Mouse (Mus musculus) midbrain, embryonic 10.5 days (tissue): ENCODE data around the gene Khdc4. TPM values are rescaled to one million over a fixed set of nuclear protein-coding genes. Genes with fewer than 3 reads are reported as not detected.

Source experiments
- DNase-seq: peaks from one replicate; pipeline ENCODE4 v3.0.0-alpha.2; 2017; ENCODE audit warnings: low spot score
- H3K27ac ChIP-seq: fragments of 300-500 bp; sonication (generic); replicated peaks from 2 replicates; pipeline ENCODE4 v1.5.1; 2016; ENCODE audit warnings: mild to moderate bottlenecking
- H3K27me3 ChIP-seq: fragments of 300-500 bp; sonication (generic); 2 replicates; pipeline ENCODE4 v1.6.1; 2016; ENCODE audit warnings: low read depth, mild to moderate bottlenecking; ENCODE audit not compliant: poor library complexity, severe bottlenecking
- H3K36me3 ChIP-seq: fragments of 300-500 bp; sonication (generic); 2 replicates; pipeline ENCODE4 v1.6.1; 2016; ENCODE audit warnings: mild to moderate bottlenecking, moderate library complexity
- H3K4me1 ChIP-seq: fragments of 300-500 bp; sonication (generic); 2 replicates; pipeline ENCODE4 v1.6.1; 2016
- H3K4me3 ChIP-seq: fragments of 300-500 bp; sonication (generic); 2 replicates; pipeline ENCODE4 v1.5.1; 2016; ENCODE audit warnings: mild to moderate bottlenecking, moderate library complexity
- H3K9me3 ChIP-seq: fragments of 300-500 bp; sonication (generic); replicated peaks from 2 replicates; pipeline ENCODE4 v1.6.1; 2016; ENCODE audit warnings: mild to moderate bottlenecking
- WGBS: fragments of 180-500 bp; shearing (Covaris S2); methylation state at CpG from one replicate; pipeline ENCODE4 v1.1.7; 2016; 5-methylcytosine and 5-hydroxymethylcytosine counted together
- polyA plus RNA-seq: library from polyadenylated mRNA; unstranded; fragments of >200 nt; fragmentation: Nextera tagmentation; extraction: Ambion mirVana; gene quantifications from 2 replicates; pipeline ENCODE4 v1.2.1, GENCODE M21; 2016

The Khdc4 gene
- polyA plus RNA-seq, 1 experiment from 2014 or later: 95.5 TPM

GRCm38 (mm10) chr3:88716399-88717197 lies 31.0 kb downstream of the Khdc4 start, which contains the start of gene Rit1:
Gene Rit1, plus strand, starts transcription at chr3:88716838.
- Histone ChIP-seq H3K27ac (peak within 1 kb of the TSS; percentile 85), H3K4me1 (peaks cover 17% of the 10 kb centered on the region), H3K4me3 (peak within 1 kb of the TSS; percentile 87), H3K27me3 (no peaks in the 10 kb centered on the region), H3K36me3 (peaks cover 67% of the 10 kb centered on the region), H3K9me3 (no peaks in the 10 kb centered on the region)
- DNase-seq: peak; percentile 80
- 3% methylated on average over 27 of the region's 27 CpGs for WGBS

GRCm38 (mm10) chr3:88717198-88717798 lies 31.7 kb downstream of the Khdc4 start:
- Histone ChIP-seq H3K27me3 (no peaks in the 10 kb centered on the region), H3K36me3 (peaks cover 61% of the 10 kb centered on the region), H3K27ac (peak overlapping the region; percentile 85), H3K9me3 (no peaks in the 10 kb centered on the region), H3K4me3 (peak overlapping the region; percentile 87), H3K4me1 (peaks cover 17% of the 10 kb centered on the region)
- 11% methylated on average over 9 of the region's 9 CpGs for WGBS
- peak; percentile 50 for DNase-seq

GRCm38 (mm10) chr3:88717831-88718230 lies 32.2 kb downstream of the Khdc4 start:
- no peak for DNase-seq
- 81% methylated on average over 1 of the region's 1 CpGs for WGBS
- Histone ChIP-seq H3K4me3 (peak overlapping the region; percentile 87), H3K27ac (no peak overlapping the region), H3K4me1 (peaks cover 17% of the 10 kb centered on the region), H3K36me3 (peaks cover 56% of the 10 kb centered on the region), H3K9me3 (no peaks in the 10 kb centered on the region), H3K27me3 (no peaks in the 10 kb centered on the region)

- no peak for DNase-seq
- no peak overlapping the region for H3K4me3 ChIP-seq
- H3K27ac ChIP-seq: no peak overlapping the region
- peaks cover 7% of the 10 kb centered on the region; the same call in 1 of the 2 replicates for H3K9me3 ChIP-seq
- no peaks in the 10 kb centered on the region for H3K27me3 ChIP-seq
- WGBS: 87% methylated on average over 2 of the region's 2 CpGs
- peaks cover 17% of the 10 kb centered on the region for H3K4me1 ChIP-seq
- peaks cover 55% of the 10 kb centered on the region for H3K36me3 ChIP-seq
Measured at GRCm38 (mm10) chr3:88719098-88719497, 33.5 kb downstream of the Khdc4 start.

- DNase-seq: no peak
- 94% methylated on average over 2 of the region's 2 CpGs for WGBS
- Histone ChIP-seq H3K27ac (no peak overlapping the region), H3K27me3 (no peaks in the 10 kb centered on the region), H3K9me3 (peaks cover 3% of the 10 kb centered on the region; the same call in 1 of the 2 replicates), H3K36me3 (peaks cover 61% of the 10 kb centered on the region), H3K4me1 (no peaks in the 10 kb centered on the region), H3K4me3 (no peak overlapping the region)
Measured at GRCm38 (mm10) chr3:88736556-88736955, 51.0 kb downstream of the Khdc4 start.

- H3K27ac ChIP-seq: no peak overlapping the region
- peaks cover 3% of the 10 kb centered on the region; the same call in 1 of the 2 replicates for H3K9me3 ChIP-seq
- peaks cover 68% of the 10 kb centered on the region for H3K36me3 ChIP-seq
- 53% methylated on average over 3 of the region's 3 CpGs for WGBS
- peak; percentile 51 for DNase-seq
- H3K27me3 ChIP-seq: no peaks in the 10 kb centered on the region
- H3K4me3 ChIP-seq: no peak overlapping the region
- H3K4me1 ChIP-seq: no peaks in the 10 kb centered on the region
Measured at GRCm38 (mm10) chr3:88738641-88739040, 53.0 kb downstream of the Khdc4 start.

- Histone ChIP-seq H3K27me3 (no peaks in the 10 kb centered on the region), H3K36me3 (peaks cover 82% of the 10 kb centered on the region), H3K27ac (no peak overlapping the region)
Measured at GRCm38 (mm10) chr3:88740147-88740546, 54.5 kb downstream of the Khdc4 start.

GRCm38 (mm10) chr3:88745534-88745933 lies 59.9 kb downstream of the Khdc4 start:
- Histone ChIP-seq H3K9me3 (peaks cover 43% of the 10 kb centered on the region), H3K36me3 (peaks cover 98% of the 10 kb centered on the region)
- WGBS: 93% methylated on average over 9 of the region's 9 CpGs

More at GRCm38 (mm10) chr3:88740147-88740546, 54.5 kb downstream of the Khdc4 start:
- Histone ChIP-seq H3K9me3 (peaks cover 10% of the 10 kb centered on the region; the same call in 1 of the 2 replicates), H3K4me1 (no peaks in the 10 kb centered on the region), H3K4me3 (no peak overlapping the region)
- DNase-seq: no peak
- 94% methylated on average over 3 of the region's 3 CpGs for WGBS

GRCm38 (mm10) chr3:88746139-88746870 lies 60.7 kb downstream of the Khdc4 start:
- Histone ChIP-seq H3K9me3 (peaks cover 43% of the 10 kb centered on the region), H3K27ac (no peak overlapping the region), H3K36me3 (peaks cover 100% of the 10 kb centered on the region), H3K4me1 (no peaks in the 10 kb centered on the region), H3K27me3 (no peaks in the 10 kb centered on the region), H3K4me3 (no peak overlapping the region)
- WGBS: 95% methylated on average over 14 of the region's 15 CpGs
- DNase-seq: no peak

More at GRCm38 (mm10) chr3:88745534-88745933, 59.9 kb downstream of the Khdc4 start:
- no peak for DNase-seq
- Histone ChIP-seq H3K4me3 (no peak overlapping the region), H3K27me3 (no peaks in the 10 kb centered on the region), H3K27ac (no peak overlapping the region), H3K4me1 (no peaks in the 10 kb centered on the region)

- Histone ChIP-seq H3K36me3 (peaks cover 100% of the 10 kb centered on the region), H3K4me3 (no peak overlapping the region), H3K9me3 (peaks cover 43% of the 10 kb centered on the region), H3K27me3 (no peaks in the 10 kb centered on the region), H3K27ac (no peak overlapping the region), H3K4me1 (no peaks in the 10 kb centered on the region)
- no peak for DNase-seq
- WGBS: 95% methylated on average over 4 of the region's 4 CpGs
Measured at GRCm38 (mm10) chr3:88746871-88747231, 61.2 kb downstream of the Khdc4 start.

GRCm38 (mm10) chr3:88754283-88754682 lies 68.7 kb downstream of the Khdc4 start:
- peaks cover 6% of the 10 kb centered on the region for H3K9me3 ChIP-seq
- H3K4me1 ChIP-seq: peaks cover 35% of the 10 kb centered on the region
- H3K36me3 ChIP-seq: peaks cover 98% of the 10 kb centered on the region
- no peak overlapping the region for H3K4me3 ChIP-seq
- WGBS: 86% methylated on average over 4 of the region's 4 CpGs
- H3K27ac ChIP-seq: no peak overlapping the region
- no peaks in the 10 kb centered on the region for H3K27me3 ChIP-seq
- no peak for DNase-seq

GRCm38 (mm10) chr3:88755541-88755940 lies 69.9 kb downstream of the Khdc4 start:
- Histone ChIP-seq H3K27ac (no peak overlapping the region), H3K27me3 (no peaks in the 10 kb centered on the region), H3K9me3 (no peaks in the 10 kb centered on the region), H3K4me3 (no peak overlapping the region), H3K36me3 (peaks cover 98% of the 10 kb centered on the region), H3K4me1 (peaks cover 38% of the 10 kb centered on the region)
- WGBS: 88% methylated on average over 3 of the region's 3 CpGs
- DNase-seq: no peak
